Comparison of ENCODE assay signal across 28 mouse cellular contexts in genomic region chr13:38736361-38737035, GRCm38 (mm10).
A peak's percentile ranks its signal among the peaks of the same experiment; 100 is the strongest.
DNase-seq lines count a peak whose midpoint lies in the region; ATAC-seq and TF ChIP-seq lines count a peak whose summit lies in the region.
"Had no signal": no experiment of that assay in that cellular context is flagged by ENCODE, and none has a peak within 500 bp of the region (broad histone marks: within the 10 kb centered on the region; RNA-seq: fewer than 3 reads in every experiment).

No protein-coding gene starts in this region.

- no peaks in the 10 kb centered on the region for H3K27me3 ChIP-seq in liver, postnatal 0 days (ENCODE audit: insufficient read depth, low read length)
- H3K27me3 ChIP-seq: CH12.LX; embryonic facial prominence, embryonic 12.5 days; forebrain, embryonic 13.5 days; limb, embryonic 15.5 days; neural tube, embryonic 12.5 days had no signal

- peaks cover 3% of the 10 kb centered on the region; the same call in 1 of the 2 replicates for H3K4me1 ChIP-seq in liver, postnatal 0 days (ENCODE audit: insufficient read depth)
- H3K4me1 ChIP-seq in embryonic fibroblast, embryonic 13.5 days (ENCODE audit: control insufficient read depth, insufficient read depth, low read length), result peaks cover 3% of the 10 kb centered on the region; the same call in 1 of the 2 replicates
- H3K4me1 ChIP-seq: embryonic facial prominence, embryonic 12.5 days; forebrain, embryonic 13.5 days; limb, embryonic 15.5 days; neural tube, embryonic 12.5 days had no signal

- 78% methylated on average over 4 of the region's 4 CpGs for WGBS in liver, postnatal 0 days (ENCODE audit: insufficient replicate concordance)

- H3K9me3 ChIP-seq in liver, postnatal 0 days (ENCODE audit: low read length), result no peaks in the 10 kb centered on the region
- H3K9me3 ChIP-seq: embryonic facial prominence, embryonic 12.5 days; forebrain, embryonic 13.5 days; G1E; limb, embryonic 15.5 days; neural tube, embryonic 12.5 days had no signal

- peak overlapping the region; percentile 49 for H3K27ac ChIP-seq in liver, postnatal 0 days (ENCODE audit: low read depth)
- peak overlapping the region; percentile 3; the same call in 1 of the 2 replicates for H3K27ac ChIP-seq in embryonic fibroblast, embryonic 13.5 days (ENCODE audit: insufficient read depth, low read length)
- H3K27ac ChIP-seq: embryonic facial prominence, embryonic 12.5 days; forebrain, embryonic 13.5 days; heart, adult 2 months; hindbrain, embryonic 14.5 days; kidney, postnatal 0 days; limb, embryonic 15.5 days; neural tube, embryonic 12.5 days had no signal

- no peaks in the 10 kb centered on the region for H3K36me3 ChIP-seq in liver, postnatal 0 days (replicated peaks; ENCODE audit: insufficient read depth, low read length)
- H3K36me3 ChIP-seq: embryonic facial prominence, embryonic 12.5 days; G1E; limb, embryonic 15.5 days; neural tube, embryonic 12.5 days had no signal

- no peak for TF ChIP-seq CTCF in liver, postnatal 0 days (IDR thresholded peaks at IDR 0.05; ENCODE audit: low read depth)
- TF ChIP-seq CTCF in embryonic fibroblast, embryonic 13.5 days (IDR thresholded peaks at IDR 0.05; ENCODE audit: borderline replicate concordance, insufficient read depth, low read length), result no peak

- no peak overlapping the region for H3K9ac ChIP-seq in liver, postnatal 0 days (replicated peaks)
- H3K9ac ChIP-seq: embryonic facial prominence, embryonic 12.5 days; forebrain, embryonic 13.5 days; hindbrain, embryonic 14.5 days; limb, embryonic 15.5 days; lung, embryonic 14.5 days; neural tube, embryonic 12.5 days had no signal

- peak; percentile 78 for ATAC-seq in liver, postnatal 0 days
- ATAC-seq in granulocyte monocyte progenitor cell, adult 5-6 weeks (replicated peaks; ENCODE audit: poor library complexity, severe bottlenecking), result no peak
- ATAC-seq: forebrain, embryonic 13.5 days; inflammation-experienced regulatory T-cells, adult 6 months had no signal

- H3K4me2 ChIP-seq in liver, postnatal 0 days (ENCODE audit: low read depth, low read length), result no peak overlapping the region
- H3K4me2 ChIP-seq: embryonic facial prominence, embryonic 12.5 days; forebrain, embryonic 13.5 days; hindbrain, embryonic 14.5 days; limb, embryonic 15.5 days; lung, embryonic 14.5 days; neural tube, embryonic 12.5 days had no signal

- peak; percentile 4 to 37 for DNase-seq in adrenal gland, adult (ENCODE audit: inconsistent age in 2 of 2, low spot score in 1 of 2)
- no peak for DNase-seq in adrenal gland, postnatal 4 days (ENCODE audit: low spot score in 2 of 2)
- no peak for DNase-seq in liver, postnatal 0 days
- no peak for DNase-seq in liver
- DNase-seq in cerebellum, adult 9-11 months, result no peak
- DNase-seq in right cerebral cortex, postnatal 14 days, result no peak
- DNase-seq: cerebellum, adult 18-20 months; cerebellum, postnatal 25 days; gastrocnemius, postnatal 14 days; heart, adult 2 months; heart, postnatal 4 days; kidney, adult 2 months; left cerebral cortex, postnatal 4 days; lung, embryonic 14.5 days; midbrain, embryonic 14.5 days; retina, postnatal 1 day had no signal

- H3K4me3 ChIP-seq in liver, postnatal 0 days (ENCODE audit: low read depth, low read length), result no peak overlapping the region
- no peak overlapping the region for H3K4me3 ChIP-seq in embryonic fibroblast, embryonic 13.5 days (ENCODE audit: insufficient read depth, low read length)
- H3K4me3 ChIP-seq: embryonic facial prominence, embryonic 12.5 days; erythroblast, embryonic 14.5 days; forebrain, embryonic 13.5 days; heart, adult 2 months; limb, embryonic 15.5 days; neural tube, embryonic 12.5 days had no signal

- TF ChIP-seq EP300 in liver, postnatal 0 days (IDR thresholded peaks at IDR 0.05; ENCODE audit: low read depth), result no peak

- TF ChIP-seq POLR2A in embryonic fibroblast, embryonic 13.5 days (IDR thresholded peaks at IDR 0.05; ENCODE audit: low read depth, low read length), result no peak

Comparison
In these comparisons a context has a peak if more than half of its experiments do, and no peak if none do; other contexts are left out.
1. DNase-seq: peak in adrenal gland, adult (2 of 2); none in adrenal gland, postnatal 4 days (0 of 2), liver, postnatal 0 days (single experiment), liver (single experiment), cerebellum, adult 9-11 months (single experiment) and right cerebral cortex, postnatal 14 days (single experiment).